Mouse (Mus musculus) T-helper 17 cell (primary cell): ENCODE measurements around the gene Tkfc.
"Not testable (repeated sequence)": the region's sequence is repeated elsewhere in the genome, so short reads cannot be mapped to it uniquely, and the experiment has no call there.

Experiments
- in situ Hi-C, 2 experiments: fragments of 300-600 bp; cut with MboI, MseI; formaldehyde crosslinking; loops; 1 replicate in 1 of 2; 2 replicates in 1 of 2; pipeline ENCODE4 v1.15.1; 2025; ENCODE audit warnings: high pct_unique_total_duplicates in 2 of 2

Gene Tkfc

GRCm38 (mm10) chr19:10589127-10589857 is 16.2 kb downstream of the Tkfc start:
- in situ Hi-C loops: loop anchor here in 1 of 2 experiments (25.0 kb wide), 1 partner anchor 873 kb away; the partner anchor contains the start of gene Ms4a6c

GRCm38 (mm10) chr19:10587231-10587630 is 18.2 kb downstream of the Tkfc start:
- in situ Hi-C loops: loop anchor here in 1 of 2 experiments (25.0 kb wide), 1 partner anchor 875 kb away; the partner anchor contains the start of gene Ms4a6c

- in situ Hi-C loops: loop anchor here in 1 of 2 experiments (25.0 kb wide), 1 partner anchor 877 kb away; the partner anchor contains the start of gene Ms4a6c
Measured at GRCm38 (mm10) chr19:10585112-10585511, 20.3 kb downstream of the Tkfc start.

- in situ Hi-C loops: loop anchor here in 1 of 2 experiments (25.0 kb wide), 1 partner anchor 879 kb away; the partner anchor contains the start of gene Ms4a6c
Measured at GRCm38 (mm10) chr19:10583550-10584146, 21.8 kb downstream of the Tkfc start.

GRCm38 (mm10) chr19:10581984-10582383 is 23.5 kb downstream of the Tkfc start:
- in situ Hi-C loops: loop anchor here in 1 of 2 experiments (25.0 kb wide), 1 partner anchor 880 kb away; the partner anchor contains the start of gene Ms4a6c

GRCm38 (mm10) chr19:10580761-10581160 is 24.7 kb downstream of the Tkfc start:
- in situ Hi-C loops: loop anchor here in 1 of 2 experiments (25.0 kb wide), 1 partner anchor 882 kb away; the partner anchor contains the start of gene Ms4a6c

- in situ Hi-C loops: loop anchor here in 1 of 2 experiments (25.0 kb wide), 1 partner anchor 882 kb away; the partner anchor contains the start of gene Ms4a6c
Measured at GRCm38 (mm10) chr19:10580102-10580501, 25.4 kb downstream of the Tkfc start.

GRCm38 (mm10) chr19:10576690-10577561 is 28.5 kb downstream of the Tkfc start, which contains the start of the genes Cyb561a3 and Tmem138:
Gene Cyb561a3 (plus strand): TSS chr19:10577172.
Gene Tmem138 (minus strand): TSS chr19:10577362.
- in situ Hi-C loops: loop anchor here in 1 of 2 experiments (25.0 kb wide), 1 partner anchor 885 kb away; the partner anchor contains the start of gene Ms4a6c

DNA sequence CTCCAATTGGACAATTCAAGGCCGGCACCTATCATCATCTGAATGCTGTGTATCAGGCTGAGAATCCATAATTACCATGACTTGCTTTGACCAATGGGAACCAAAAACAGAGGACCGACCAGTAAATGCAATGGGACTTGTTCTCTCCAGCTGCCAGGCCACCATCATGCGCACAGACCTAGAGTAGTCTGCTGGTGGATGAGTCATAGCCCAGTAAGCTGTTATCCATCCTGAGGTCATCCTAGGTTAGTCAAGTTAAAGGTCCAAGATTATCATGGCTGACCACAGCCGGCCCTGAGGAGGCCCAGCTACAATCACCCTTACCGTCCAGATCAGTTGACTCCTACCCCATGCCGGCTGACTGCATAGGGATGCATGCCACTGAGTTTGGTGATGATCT is 35.8 kb downstream of the Tkfc start:
- in situ Hi-C loops: no loop called here

GRCm38 (mm10) chr19:10565217-10565616 is 40.2 kb downstream of the Tkfc start:
- in situ Hi-C loops: no loop called here

DNA sequence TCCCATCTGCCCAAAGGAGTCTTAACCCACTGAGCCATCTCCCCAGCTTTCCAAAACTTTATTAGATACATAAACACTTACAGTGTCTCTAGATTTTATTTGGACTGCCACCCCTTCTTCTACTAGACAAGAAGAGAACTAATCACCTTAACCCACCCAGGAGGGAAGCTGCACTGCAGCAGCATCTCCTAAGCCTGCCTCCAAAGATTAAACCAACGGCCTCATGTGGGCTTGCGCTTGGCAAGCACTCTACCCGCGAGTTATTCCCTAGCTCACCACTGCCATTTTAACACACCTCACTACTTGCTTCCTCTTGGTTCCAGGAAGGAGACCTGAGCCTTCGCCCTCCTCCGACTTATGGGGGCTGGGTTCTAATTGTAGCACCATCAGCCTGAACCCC is 41.2 kb downstream of the Tkfc start:
- in situ Hi-C loops: no loop called here

- in situ Hi-C loops: no loop called here
Measured at GRCm38 (mm10) chr19:10562351-10562750, 43.1 kb downstream of the Tkfc start.

DNA sequence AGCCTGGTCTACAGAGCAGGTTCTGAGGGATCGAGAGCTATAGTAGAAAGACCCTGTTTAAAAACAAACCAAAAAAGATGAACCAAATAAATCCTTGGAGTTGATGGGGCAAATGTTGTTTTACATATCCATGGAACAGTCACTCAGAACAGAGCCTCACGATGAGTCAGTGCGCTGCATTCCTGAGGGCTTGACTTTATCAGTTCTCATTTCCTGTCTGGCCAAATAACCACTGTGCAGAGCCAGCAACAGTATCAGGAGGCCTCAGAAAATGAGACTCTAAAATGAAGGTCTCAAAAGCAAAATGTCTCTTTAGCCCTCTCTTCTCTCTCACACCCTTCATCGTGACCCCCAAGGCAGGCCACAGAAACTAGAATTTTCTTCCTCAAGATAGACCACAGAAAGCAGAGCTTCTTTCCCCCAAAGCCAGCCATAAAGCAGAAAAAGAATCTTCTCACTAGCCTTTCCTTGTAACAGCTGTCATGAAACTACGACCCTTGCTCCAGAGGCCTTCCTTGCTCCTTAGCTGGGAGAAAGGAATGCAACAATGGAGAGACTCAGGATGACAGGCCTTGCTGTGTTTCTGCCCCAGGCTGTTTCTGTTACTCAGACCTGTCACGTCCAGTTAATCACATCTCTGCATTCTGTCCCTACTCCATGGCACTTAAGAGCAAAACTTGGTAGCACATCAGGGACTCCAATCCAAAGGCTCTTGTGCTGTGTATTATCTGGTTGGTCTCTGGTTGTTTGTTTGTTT is 43.7 kb downstream of the Tkfc start:
- in situ Hi-C loops: no loop called here

GRCm38 (mm10) chr19:10560108-10560507 is 45.3 kb downstream of the Tkfc start:
- in situ Hi-C loops: no loop called here

DNA sequence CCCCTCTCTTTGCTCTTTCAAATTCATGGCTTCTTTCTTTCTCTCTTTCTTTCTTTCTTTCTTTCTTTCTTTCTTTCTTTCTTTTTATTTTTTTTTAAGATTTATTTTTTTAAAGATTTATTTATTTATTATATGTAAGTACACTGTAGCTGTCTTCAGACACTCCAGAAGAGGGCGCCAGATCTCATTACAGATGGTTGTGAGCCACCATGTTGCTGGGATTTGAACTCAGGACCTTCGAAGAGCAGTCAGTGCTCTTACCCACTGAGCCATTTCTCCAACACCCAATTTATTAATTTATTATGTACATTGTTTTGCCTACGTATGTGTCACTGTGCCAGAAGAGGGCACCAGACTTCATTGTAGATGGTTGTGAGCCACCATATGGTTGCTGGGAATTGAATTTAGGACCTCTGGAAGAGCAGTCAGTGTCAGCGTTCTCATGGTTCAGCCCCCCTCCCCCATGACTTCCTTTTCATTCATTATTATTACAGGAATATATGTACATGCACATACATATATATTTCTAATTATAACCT is 47.5 kb downstream of the Tkfc start:
- in situ Hi-C loops: not testable (repeated sequence)

DNA sequence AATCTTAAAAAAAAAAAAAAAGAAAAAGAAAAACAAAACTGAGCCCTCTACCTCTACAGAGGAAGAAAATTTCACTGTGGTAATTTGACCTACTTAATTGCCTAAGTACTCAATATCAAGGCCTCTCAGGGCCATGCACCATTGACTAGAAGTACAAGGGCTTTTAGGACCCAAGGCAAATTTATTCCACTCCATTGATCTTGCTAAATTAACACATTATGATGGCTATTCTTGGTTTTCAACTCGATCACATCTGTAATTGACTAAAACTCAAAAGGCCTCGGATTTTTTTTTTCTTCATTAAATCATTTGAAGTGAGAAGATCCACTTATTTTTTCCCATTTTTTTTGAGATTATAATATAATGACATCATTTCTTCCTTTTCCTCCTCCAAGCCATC is 48.0 kb downstream of the Tkfc start:
- in situ Hi-C loops: no loop called here

DNA sequence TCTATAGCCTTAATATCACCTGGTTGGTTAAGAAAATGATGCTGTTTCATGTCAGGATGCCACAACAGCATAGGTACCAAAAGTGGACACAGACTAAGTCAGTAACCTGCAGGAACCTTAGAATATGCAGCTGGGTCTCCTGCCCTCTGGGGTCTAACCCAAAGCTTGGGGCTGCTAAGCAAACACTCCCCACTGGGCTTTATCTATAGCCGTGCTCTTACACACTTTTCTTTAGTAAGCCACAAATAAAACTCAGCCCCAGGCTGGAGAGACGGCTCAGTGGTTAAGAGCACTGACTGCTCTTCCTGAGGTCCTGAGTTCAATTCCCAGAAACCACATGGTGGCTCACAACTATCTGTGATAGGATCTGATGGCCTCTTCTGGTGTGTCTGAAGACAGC is 48.5 kb downstream of the Tkfc start:
- in situ Hi-C loops: no loop called here

DNA sequence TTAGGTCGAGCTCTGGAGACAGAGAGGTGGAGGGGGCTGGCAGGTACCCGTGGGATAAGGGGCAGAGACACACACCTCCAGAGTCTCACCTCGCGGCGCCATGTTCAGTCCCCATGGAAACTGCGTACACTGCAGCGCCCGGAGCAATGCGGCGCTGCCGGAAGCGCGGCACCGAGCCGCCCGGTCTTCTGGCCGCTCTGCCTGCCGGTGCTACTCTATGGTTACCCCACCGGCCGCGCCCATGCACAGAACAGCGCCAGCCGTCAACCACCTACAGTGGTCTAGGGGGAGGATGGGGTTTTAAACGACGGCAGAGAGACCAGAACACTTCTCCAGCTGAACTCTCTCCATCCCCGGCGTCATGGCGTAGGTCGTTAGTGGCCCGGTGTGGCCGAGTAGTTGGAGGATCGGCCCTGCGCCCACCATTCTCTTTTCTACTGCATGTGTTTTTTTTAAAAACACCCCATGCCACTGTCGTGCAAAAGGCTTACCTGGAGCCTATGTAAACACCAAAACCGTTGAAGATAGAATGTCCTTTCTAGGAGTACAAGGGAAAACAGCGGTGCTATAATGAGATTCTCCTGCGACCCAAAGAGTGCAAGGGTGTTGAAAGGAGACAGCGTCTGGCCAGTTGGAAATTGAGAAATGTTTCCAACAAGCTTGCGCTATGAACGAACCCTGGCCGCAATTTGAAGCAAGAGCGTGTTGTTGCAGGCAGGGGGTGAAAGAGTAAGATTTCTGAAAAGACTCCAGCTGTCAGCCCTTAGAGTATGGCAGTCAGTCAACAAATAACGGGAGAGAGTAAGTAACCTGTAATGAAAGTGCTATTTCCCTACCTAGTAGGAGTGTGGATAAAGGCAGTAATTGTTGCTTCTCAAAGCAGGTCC is 49.6 kb downstream of the Tkfc start, which contains the start of gene Tmem216:
Tmem216 (minus strand) TSS at position 615 of the 887 bp plus-strand sequence.
- in situ Hi-C loops: no loop called here

GRCm38 (mm10) chr19:10539454-10539853 is 66.0 kb downstream of the Tkfc start:
- in situ Hi-C loops: loop anchor here in 1 of 2 experiments (25.0 kb wide), 1 partner anchor 1398 kb away; no protein-coding TSS in a partner anchor
